Mouse (Mus musculus) adrenal gland, postnatal 36 days (tissue): ENCODE data around the gene Sfxn2. TPM values are rescaled to one million over a fixed set of nuclear protein-coding genes. Genes with fewer than 3 reads are reported as not detected.
A peak's percentile ranks its signal among the peaks of the same experiment; 100 is the strongest.

Experiments used
- DNase-seq, 2 experiments: peaks; one replicate each; pipeline ENCODE4 v3.0.0; 2021; ENCODE audit warnings: mixed read lengths in 1 of 2
- total RNA-seq, 2 experiments: library from RNA; stranded (reverse); gene quantifications; 2 replicates each; pipeline ENCODE4 v1.2.3; 2021

The Sfxn2 gene
- total RNA-seq, 2 experiments from 2014 or later: 7.9 to 11.5 TPM

DNA sequence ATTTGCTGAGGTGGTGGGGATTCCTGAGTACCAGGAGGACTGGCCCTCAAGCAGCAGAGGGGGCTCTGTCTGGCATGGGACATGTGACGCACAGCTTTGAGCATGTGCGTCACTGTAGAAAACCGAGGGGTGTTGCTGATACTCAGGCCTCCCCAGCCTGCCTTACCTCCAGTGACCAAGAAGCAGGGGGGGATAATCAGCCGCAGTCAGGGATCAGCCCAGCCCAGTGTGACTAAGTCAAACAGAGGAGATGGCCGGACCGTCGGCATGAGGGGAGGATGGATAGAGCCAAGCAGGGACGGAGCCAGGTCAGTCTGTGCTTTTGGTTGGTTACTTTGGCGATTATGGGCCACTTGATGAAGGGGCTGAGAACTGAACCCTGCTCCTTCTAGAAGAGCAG lies 58.5 kb downstream of the Sfxn2 start:
- DNase-seq: no peak

DNA sequence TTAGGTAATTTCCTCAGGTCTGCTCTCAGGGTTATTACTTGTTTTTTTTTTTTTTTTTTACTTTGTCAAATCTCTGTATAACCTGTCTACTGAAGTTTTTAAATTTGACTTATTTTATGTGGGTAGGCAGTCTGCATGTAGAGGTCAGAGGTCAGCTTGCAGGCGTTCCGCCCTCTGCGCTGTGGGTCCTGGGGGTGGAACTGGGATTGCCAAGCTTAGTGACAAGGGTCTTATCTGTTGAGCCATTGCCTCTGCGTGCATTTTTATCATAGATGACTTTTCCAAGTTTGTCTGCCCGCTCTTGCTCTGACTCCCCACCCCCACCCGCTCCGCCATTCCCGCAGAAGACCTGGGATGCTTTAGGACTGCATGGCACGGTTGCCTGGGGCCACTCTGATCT lies 62.6 kb downstream of the Sfxn2 start:
- no peak for DNase-seq

- DNase-seq: no peak
Measured at GRCm38 (mm10) chr19:46637598-46637997, 64.4 kb downstream of the Sfxn2 start.

GRCm38 (mm10) chr19:46639053-46639452 lies 65.9 kb downstream of the Sfxn2 start:
- no peak for DNase-seq

GRCm38 (mm10) chr19:46639496-46639895 lies 66.3 kb downstream of the Sfxn2 start:
- peak in 1 of 2 experiments; percentile 50 for DNase-seq

DNA sequence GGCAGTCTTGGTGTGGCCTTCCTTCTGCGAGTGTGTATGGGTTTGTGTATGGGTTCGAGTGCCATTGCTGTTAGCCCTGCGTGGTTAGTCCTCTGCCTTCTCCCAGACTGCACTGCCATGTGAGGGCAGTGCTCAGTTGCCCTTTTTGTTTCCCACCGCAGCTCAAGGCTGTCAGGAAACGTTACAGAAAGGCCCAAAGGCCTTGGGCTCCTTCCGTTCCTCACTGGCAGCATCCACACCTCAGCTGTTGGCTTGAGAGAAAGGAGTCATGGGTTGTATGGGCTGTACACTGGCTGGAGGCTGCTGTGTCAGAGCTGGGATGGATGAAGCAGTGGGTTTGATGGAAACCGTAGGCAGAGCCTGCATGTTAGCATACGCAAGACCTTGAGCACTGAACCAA lies 67.6 kb downstream of the Sfxn2 start:
- DNase-seq: peak in 1 of 2 experiments; percentile 60

DNA sequence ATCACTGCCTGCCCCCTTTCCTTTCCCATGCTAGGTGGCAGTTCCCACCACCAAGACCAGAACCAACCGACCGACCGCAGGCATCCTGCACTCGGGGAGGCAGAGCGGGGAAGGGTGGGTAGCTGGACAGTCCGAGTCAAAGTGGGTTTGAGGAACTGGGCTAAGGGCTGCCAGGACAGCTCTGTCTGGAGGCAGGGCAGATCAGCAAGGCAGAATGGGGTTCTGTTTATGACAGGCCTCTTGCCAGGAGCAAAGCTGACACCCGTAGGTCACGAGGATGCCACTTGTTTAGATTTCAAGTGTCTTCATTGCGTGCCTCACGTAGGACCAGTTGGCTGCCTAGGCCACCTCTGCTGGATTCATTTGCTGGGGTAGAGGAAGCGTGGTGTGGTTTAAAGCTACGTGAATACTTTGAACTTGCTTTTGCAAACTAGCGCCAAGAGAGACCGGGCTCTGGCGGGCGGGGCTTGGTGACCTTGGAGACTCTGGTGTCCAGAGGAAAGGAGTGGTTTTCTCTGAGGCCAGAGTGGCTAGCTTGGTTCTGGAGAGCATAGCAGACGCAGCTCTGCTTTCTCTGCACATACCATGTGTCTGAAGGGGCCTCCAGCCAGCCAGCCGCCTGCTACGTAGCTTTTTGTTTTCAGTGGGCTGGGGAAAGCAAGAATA lies 68.4 kb downstream of the Sfxn2 start:
- peak; percentile 90 to 92 for DNase-seq

DNA sequence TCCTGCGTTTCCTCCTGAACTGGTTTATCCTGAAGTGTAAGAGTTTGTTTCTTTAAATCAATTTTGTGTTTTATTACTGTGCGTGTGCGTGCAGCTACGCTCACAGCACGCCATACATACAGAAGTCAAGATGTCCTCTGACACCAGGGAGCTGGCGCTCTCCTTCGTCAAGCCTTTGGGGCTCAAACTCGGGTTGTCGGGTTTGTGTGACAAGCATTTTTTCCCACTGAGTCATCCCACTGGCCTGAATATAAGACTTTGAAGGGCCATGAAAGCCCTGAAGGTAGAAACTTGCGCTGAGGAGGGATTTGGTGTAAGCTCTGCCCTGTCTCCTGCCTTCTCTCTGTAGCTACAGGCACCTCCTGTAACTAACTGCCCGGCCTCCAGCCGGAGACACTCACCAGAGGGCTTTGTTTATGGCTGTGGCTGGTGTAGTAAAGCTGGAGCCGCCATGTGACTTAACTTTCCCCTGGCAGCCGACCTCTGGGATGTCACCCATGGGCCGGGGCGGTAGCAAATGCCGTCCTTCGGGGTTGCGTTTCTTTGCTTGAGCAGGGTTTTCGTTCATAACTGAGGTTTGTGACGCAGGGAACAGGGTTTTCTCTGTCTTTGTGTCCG lies 69.1 kb downstream of the Sfxn2 start:
- DNase-seq: peak; percentile 63 to 64

GRCm38 (mm10) chr19:46643236-46643635 lies 70.1 kb downstream of the Sfxn2 start:
- DNase-seq: peak; percentile 65 to 67

GRCm38 (mm10) chr19:46644343-46644792 lies 71.2 kb downstream of the Sfxn2 start:
- peak; percentile 54 to 59 for DNase-seq

DNA sequence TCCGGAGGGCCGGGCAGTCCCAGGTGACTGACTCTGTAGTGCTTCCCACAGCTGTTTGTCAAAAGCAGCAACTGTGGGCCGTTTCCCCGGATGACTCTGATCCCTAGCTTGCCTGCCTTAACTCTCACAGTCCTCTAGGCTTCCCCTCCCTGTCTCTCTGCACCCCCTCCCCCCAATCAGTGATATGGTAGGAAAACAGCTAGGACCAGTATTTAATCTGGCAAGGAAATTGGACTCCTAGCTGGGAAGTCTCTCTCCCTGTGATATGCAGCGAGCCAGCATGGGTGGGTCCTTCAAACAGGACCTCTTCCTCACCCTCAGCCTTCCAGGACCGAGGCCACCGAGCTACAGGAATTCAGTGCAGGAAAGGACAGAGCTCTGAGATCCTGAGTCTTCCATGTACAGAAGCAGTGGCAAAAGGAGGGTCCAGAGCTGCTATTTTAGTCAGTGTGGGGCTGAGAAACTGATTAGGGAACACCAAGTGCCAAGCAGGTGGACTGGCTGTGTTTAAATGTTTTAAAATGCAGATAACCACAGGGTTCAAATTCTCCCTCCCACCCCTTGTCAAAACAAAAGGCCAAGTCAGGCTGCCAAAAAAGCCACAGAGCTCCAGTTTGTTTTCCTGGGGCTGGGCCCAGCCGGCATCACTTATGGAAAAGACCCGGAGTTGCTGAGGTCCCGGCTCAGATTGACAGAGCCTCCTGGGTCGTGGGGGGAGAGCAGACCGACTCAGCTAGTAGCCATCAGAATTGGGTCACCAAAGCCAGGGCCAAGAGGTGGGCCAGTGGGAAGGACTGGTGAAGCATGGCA lies 71.8 kb downstream of the Sfxn2 start:
- DNase-seq: peak; percentile 46 to 61

DNA sequence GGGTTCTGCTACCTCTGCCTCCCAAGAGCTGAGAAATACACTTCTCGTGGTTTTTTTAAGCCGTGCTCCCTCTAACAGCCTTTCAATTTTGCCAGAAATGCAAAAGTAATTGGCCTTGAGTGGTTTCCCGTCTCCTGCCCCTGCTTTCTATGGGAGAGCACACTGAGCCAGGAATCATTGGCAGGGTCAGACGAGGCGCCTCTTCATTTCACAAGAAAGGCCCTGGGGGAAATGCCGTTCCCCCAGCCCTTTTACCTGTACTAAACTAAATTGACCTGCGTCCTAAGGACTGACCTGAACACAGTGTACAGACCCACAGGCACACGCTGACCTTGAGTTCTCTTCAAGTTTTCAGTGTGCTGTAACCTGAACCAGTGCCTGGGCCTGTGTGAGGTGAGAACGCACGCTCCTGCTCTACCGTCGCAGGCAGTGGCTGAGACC lies 72.9 kb downstream of the Sfxn2 start:
- peak in 1 of 2 experiments; percentile 42 for DNase-seq

GRCm38 (mm10) chr19:46647254-46647653 lies 74.1 kb downstream of the Sfxn2 start:
- no peak for DNase-seq

Other genes with a start within 250 kb of the Sfxn2 start
- gene Psd, start 246.2 kb upstream of the Sfxn2 start, total RNA-seq: 1 to 10 TPM; 6.0 to 7.5 TPM
- 10 to 100 TPM in 1 of 2 experiments, 1 to 10 TPM in 1; 9.2 to 10.0 TPM for gene Fbxl15, start 245.2 kb upstream of the Sfxn2 start, total RNA-seq
- gene Cuedc2, start 234.7 kb upstream of the Sfxn2 start, total RNA-seq: 10 to 100 TPM; 74.7 to 77.8 TPM
- 1 to 10 TPM; 5.2 to 7.5 TPM for gene Mfsd13a, start 232.2 kb upstream of the Sfxn2 start, total RNA-seq
- 1 to 10 TPM; 1.3 TPM for gene 2310034G01Rik, start 223.1 kb upstream of the Sfxn2 start, total RNA-seq
- 100 to 1,000 TPM; 107 to 111 TPM for gene Actr1a, start 177.6 kb upstream of the Sfxn2 start, total RNA-seq
- gene Sufu, start 176.5 kb upstream of the Sfxn2 start, total RNA-seq: 10 to 100 TPM; 24.2 to 25.4 TPM
- 10 to 100 TPM; 47.3 to 53.3 TPM for gene Trim8, start 71.7 kb upstream of the Sfxn2 start, total RNA-seq
- 10 to 100 TPM; 43.3 to 67.7 TPM for gene Arl3, start 167 bp upstream of the Sfxn2 start, total RNA-seq
- 100 to 1,000 TPM; 131 to 170 TPM for gene Wbp1l, start 25.7 kb downstream of the Sfxn2 start, total RNA-seq
- gene Cyp17a1, start 99.8 kb downstream of the Sfxn2 start, total RNA-seq: 10 to 100 TPM in 1 of 2 experiments, 1 to 10 TPM in 1; 1.9 to 10.5 TPM
- gene Borcs7, start 116.5 kb downstream of the Sfxn2 start, total RNA-seq: 10 to 100 TPM; 14.4 to 16.8 TPM
- 100 to 1,000 TPM in 1 of 2 experiments, 10 to 100 TPM in 1; 93.6 to 101 TPM for gene As3mt, start 134.1 kb downstream of the Sfxn2 start, total RNA-seq
- gene Cnnm2, start 188.2 kb downstream of the Sfxn2 start, total RNA-seq: 10 to 100 TPM; 23.7 to 39.4 TPM